In the genomic region with DNA sequence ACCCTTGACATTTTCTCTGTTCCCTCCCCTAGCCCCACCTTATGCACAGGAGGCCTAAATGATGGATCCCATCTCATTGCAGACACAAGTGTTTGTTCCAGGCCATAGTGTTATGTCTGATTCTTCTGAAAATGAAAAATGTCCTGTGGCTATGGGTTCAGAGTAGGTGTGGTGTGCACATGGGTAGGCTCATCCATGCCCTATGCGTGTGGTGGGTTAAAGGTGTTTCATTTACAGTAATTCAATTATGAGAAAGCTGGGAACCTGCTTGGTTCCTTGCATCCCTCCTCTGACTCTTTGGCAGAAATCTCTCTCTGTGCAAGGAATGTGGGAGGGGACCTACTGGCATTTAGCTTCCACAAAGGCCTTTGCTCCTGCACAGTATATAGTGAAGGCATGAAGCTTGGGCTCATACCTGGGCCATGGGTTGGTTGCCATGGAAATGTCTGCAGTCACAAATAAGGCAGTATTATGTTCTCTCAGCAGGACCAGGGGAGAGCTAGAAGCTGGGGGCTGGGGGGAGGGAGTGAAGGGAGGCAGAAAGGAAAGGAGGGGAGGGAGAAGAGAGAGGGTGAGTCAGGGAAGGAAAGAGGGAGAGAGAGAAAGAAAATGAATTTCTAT, we compare ENCODE assay signal across 13 mouse cellular contexts.
DNase-seq lines count a peak whose midpoint lies in the region; ATAC-seq and TF ChIP-seq lines count a peak whose summit lies in the region.
"Had no signal": no experiment of that assay in that cellular context is flagged by ENCODE, and none has a peak within 500 bp of the region (broad histone marks: within the 10 kb centered on the region; RNA-seq: fewer than 3 reads in every experiment).

No protein-coding gene starts in this region.

- peak; percentile 20 for DNase-seq in embryo, embryonic 9.5 days (ENCODE audit: extremely low spot score)
- DNase-seq in forebrain, postnatal 0 days: no peak
- no peak for DNase-seq in MN1 (ENCODE audit: low spot score)
- no peak for DNase-seq in liver, embryonic 11.5 days (ENCODE audit: low spot score)
- no peak for DNase-seq in kidney, postnatal 4 days
- DNase-seq: cerebellum, adult 2 months; kidney, postnatal 36 days; lung, embryonic 14.5 days; right cerebral cortex, postnatal 25 days had no signal

- H3K27ac ChIP-seq in forebrain, postnatal 0 days (ENCODE audit: low read depth, low read length): peak overlapping the region; percentile 24; the same call in 1 of the 2 replicates
- H3K27ac ChIP-seq in limb, embryonic 12.5 days: peak overlapping the region; percentile 57; the same call in 1 of the 2 replicates
- no peak overlapping the region for H3K27ac ChIP-seq in neural tube, embryonic 12.5 days
- H3K27ac ChIP-seq in liver, embryonic 11.5 days (ENCODE audit: low read depth, low read length): no peak overlapping the region
- H3K27ac ChIP-seq: embryonic facial prominence, embryonic 13.5 days had no signal

- no peaks in the 10 kb centered on the region for H3K9me3 ChIP-seq in forebrain, postnatal 0 days (ENCODE audit: low read length)
- no peaks in the 10 kb centered on the region for H3K9me3 ChIP-seq in limb, embryonic 12.5 days
- H3K9me3 ChIP-seq in neural tube, embryonic 12.5 days: no peaks in the 10 kb centered on the region
- H3K9me3 ChIP-seq in liver, embryonic 11.5 days (ENCODE audit: control insufficient read depth, low read length): no peaks in the 10 kb centered on the region
- H3K9me3 ChIP-seq: embryonic facial prominence, embryonic 13.5 days had no signal

- WGBS in forebrain, postnatal 0 days: 31% methylated on average over 1 of the region's 1 CpGs
- WGBS in limb, embryonic 12.5 days: 74% methylated on average over 1 of the region's 1 CpGs
- WGBS in neural tube, embryonic 12.5 days: 55% methylated on average over 1 of the region's 1 CpGs
- WGBS in liver, embryonic 11.5 days: 93% methylated on average over 1 of the region's 1 CpGs

- no peaks in the 10 kb centered on the region for H3K27me3 ChIP-seq in forebrain, postnatal 0 days (ENCODE audit: insufficient read depth, low read length)
- H3K27me3 ChIP-seq in limb, embryonic 12.5 days: no peaks in the 10 kb centered on the region
- no peaks in the 10 kb centered on the region for H3K27me3 ChIP-seq in neural tube, embryonic 12.5 days (replicated peaks)
- no peaks in the 10 kb centered on the region for H3K27me3 ChIP-seq in liver, embryonic 11.5 days (replicated peaks; ENCODE audit: control insufficient read depth, insufficient read depth, low read length)
- H3K27me3 ChIP-seq: embryonic facial prominence, embryonic 13.5 days; Patski had no signal

- no peak overlapping the region for H3K4me3 ChIP-seq in forebrain, postnatal 0 days (ENCODE audit: low read depth, low read length)
- no peak overlapping the region for H3K4me3 ChIP-seq in limb, embryonic 12.5 days (replicated peaks)
- no peak overlapping the region for H3K4me3 ChIP-seq in neural tube, embryonic 12.5 days
- H3K4me3 ChIP-seq in liver, embryonic 11.5 days (ENCODE audit: low read depth, low read length): no peak overlapping the region
- H3K4me3 ChIP-seq: embryonic facial prominence, embryonic 13.5 days had no signal

- H3K9ac ChIP-seq in forebrain, postnatal 0 days: no peak overlapping the region
- H3K9ac ChIP-seq in limb, embryonic 12.5 days (replicated peaks): no peak overlapping the region
- no peak overlapping the region for H3K9ac ChIP-seq in neural tube, embryonic 12.5 days
- H3K9ac ChIP-seq in liver, embryonic 11.5 days (ENCODE audit: low read depth, low read length): no peak overlapping the region
- H3K9ac ChIP-seq: embryonic facial prominence, embryonic 13.5 days; lung, embryonic 14.5 days had no signal

- no peaks in the 10 kb centered on the region for H3K36me3 ChIP-seq in forebrain, postnatal 0 days (ENCODE audit: insufficient read depth)
- no peaks in the 10 kb centered on the region for H3K36me3 ChIP-seq in limb, embryonic 12.5 days
- no peaks in the 10 kb centered on the region for H3K36me3 ChIP-seq in neural tube, embryonic 12.5 days
- H3K36me3 ChIP-seq in liver, embryonic 11.5 days (ENCODE audit: control insufficient read depth, insufficient read depth, low read length): no peaks in the 10 kb centered on the region
- H3K36me3 ChIP-seq: embryonic facial prominence, embryonic 13.5 days had no signal

- no peak for TF ChIP-seq CTCF in forebrain, postnatal 0 days (IDR thresholded peaks at IDR 0.05; ENCODE audit: low read depth)

- ATAC-seq in forebrain, postnatal 0 days: peak; percentile 83
- ATAC-seq in limb, embryonic 12.5 days (ENCODE audit: insufficient number of reproducible peaks, insufficient read depth, low FRiP score, low TSS enrichment, low read depth): peak; percentile 84; the same call in 1 of the 2 replicates
- ATAC-seq in neural tube, embryonic 12.5 days (ENCODE audit: low FRiP score, low read depth): peak; percentile 92
- no peak for ATAC-seq in liver, embryonic 11.5 days (replicated peaks; ENCODE audit: low FRiP score)
- ATAC-seq: Patski had no signal

- no peak overlapping the region for H3K4me2 ChIP-seq in forebrain, postnatal 0 days (ENCODE audit: low read depth)
- no peak overlapping the region for H3K4me2 ChIP-seq in limb, embryonic 12.5 days
- H3K4me2 ChIP-seq in neural tube, embryonic 12.5 days (replicated peaks): no peak overlapping the region
- H3K4me2 ChIP-seq in liver, embryonic 11.5 days: no peak overlapping the region
- H3K4me2 ChIP-seq: embryonic facial prominence, embryonic 13.5 days; lung, embryonic 14.5 days had no signal

- no peaks in the 10 kb centered on the region for H3K4me1 ChIP-seq in forebrain, postnatal 0 days (ENCODE audit: insufficient read depth)
- peaks cover 11% of the 10 kb centered on the region; the same call in 1 of the 2 replicates for H3K4me1 ChIP-seq in limb, embryonic 12.5 days (replicated peaks)
- H3K4me1 ChIP-seq in neural tube, embryonic 12.5 days: peaks cover 11% of the 10 kb centered on the region
- H3K4me1 ChIP-seq in liver, embryonic 11.5 days (replicated peaks; ENCODE audit: control insufficient read depth, insufficient read depth, low read length): no peaks in the 10 kb centered on the region
- H3K4me1 ChIP-seq: embryonic facial prominence, embryonic 13.5 days had no signal

Comparison
In these comparisons a context has a peak if more than half of its experiments do, and no peak if none do; other contexts are left out.
1. H3K27ac ChIP-seq: peak in forebrain, postnatal 0 days (single experiment) and limb, embryonic 12.5 days (single experiment); none in neural tube, embryonic 12.5 days (single experiment) and liver, embryonic 11.5 days (single experiment).